Mouse (Mus musculus) ES-E14 (cell line): ENCODE measurements around the gene Hdac7.

Source experiments
- CHD2 ChIP-seq: IDR thresholded peaks from 2 replicates; pipeline ENCODE4 v1.6.1; 2014; ENCODE audit warnings: mild to moderate bottlenecking, low read depth, low read length, inconsistent platforms
- HCFC1 ChIP-seq: IDR thresholded peaks from 2 replicates; pipeline ENCODE4 v1.6.1; 2012; ENCODE audit warnings: low read length, inconsistent platforms, borderline replicate concordance; ENCODE audit not compliant: insufficient read depth
- ZNF384 ChIP-seq: IDR thresholded peaks from 2 replicates; pipeline ENCODE4 v1.6.1; 2012; ENCODE audit warnings: low read depth, low read length, inconsistent platforms

DNA sequence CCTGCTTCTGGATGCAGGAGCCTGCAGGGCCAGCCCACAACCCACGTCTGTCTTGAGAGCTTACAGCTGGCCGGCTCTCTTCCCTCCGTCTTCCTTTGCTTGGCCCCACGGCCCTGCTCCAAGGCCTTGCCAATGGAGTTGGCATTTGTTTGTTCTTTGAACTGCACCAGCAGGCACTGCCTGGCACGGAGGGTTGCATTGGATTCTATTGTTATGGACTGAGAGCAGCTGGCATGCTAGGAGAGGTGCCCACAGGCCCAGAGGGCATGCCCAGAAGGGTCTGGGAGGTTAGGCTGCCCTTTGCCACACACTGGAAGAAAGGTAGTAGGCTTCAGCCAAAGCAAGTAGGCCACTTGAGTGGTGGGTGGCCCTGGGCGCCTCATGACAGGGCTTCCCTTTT is 55.5 kb downstream of the Hdac7 start:
- no peak for TF ChIP-seq ZNF384
- TF ChIP-seq HCFC1, result no peak
- no peak for TF ChIP-seq CHD2
